Mouse (Mus musculus): Measurements from ENCODE around the gene Fgd2. TPM values are rescaled to one million over a fixed set of nuclear protein-coding genes. Genes with fewer than 3 reads are reported as not detected.

The Fgd2 gene
- total RNA-seq, 2 experiments from 2014 or later, result 22.0 to 28.5 TPM

- no peak for ATAC-seq (replicated peaks; ENCODE audit: poor library complexity)
Measured at GRCm38 (mm10) chr17:29421319-29421718, 60.6 kb downstream of the Fgd2 start.

- ATAC-seq (replicated peaks; ENCODE audit: poor library complexity), result no peak
Measured at GRCm38 (mm10) chr17:29422337-29422736, 61.6 kb downstream of the Fgd2 start.

- ATAC-seq (replicated peaks; ENCODE audit: poor library complexity), result no peak
Measured at GRCm38 (mm10) chr17:29422912-29423504, 62.3 kb downstream of the Fgd2 start.

GRCm38 (mm10) chr17:29423991-29424390 lies 63.3 kb downstream of the Fgd2 start:
- no peak for ATAC-seq (replicated peaks; ENCODE audit: poor library complexity)

GRCm38 (mm10) chr17:29425345-29425744 lies 64.6 kb downstream of the Fgd2 start:
- no peak for ATAC-seq (replicated peaks; ENCODE audit: poor library complexity)

- ATAC-seq (replicated peaks; ENCODE audit: poor library complexity), result no peak
Measured at GRCm38 (mm10) chr17:29428213-29428612, 67.5 kb downstream of the Fgd2 start.

GRCm38 (mm10) chr17:29428826-29429225 lies 68.1 kb downstream of the Fgd2 start:
- no peak for ATAC-seq (replicated peaks; ENCODE audit: poor library complexity)

Other genes starting within 250 kb of the Fgd2 start
- gene Rab44, start 246.8 kb upstream of the Fgd2 start, total RNA-seq (2015), result 188 and 202 TPM in 2 replicates
- 286 and 295 TPM in 2 replicates for gene Rab44, start 246.8 kb upstream of the Fgd2 start, total RNA-seq (2017)
- gene Cpne5, start 122.7 kb upstream of the Fgd2 start, total RNA-seq (2015), result 0.64 and 0.90 TPM in 2 replicates
- 0.96 and 3.5 TPM in 2 replicates for gene Cpne5, start 122.7 kb upstream of the Fgd2 start, total RNA-seq (2017)
- gene Ppil1, start 96.7 kb upstream of the Fgd2 start, total RNA-seq (2015), result 67.3 and 73.9 TPM in 2 replicates
- gene Ppil1, start 96.7 kb upstream of the Fgd2 start, total RNA-seq (2017), result 82.0 and 103 TPM in 2 replicates
- 85.3 and 97.7 TPM in 2 replicates for gene BC004004, start 92.1 kb upstream of the Fgd2 start, total RNA-seq (2015)
- gene BC004004, start 92.1 kb upstream of the Fgd2 start, total RNA-seq (2017), result 84.9 and 99.2 TPM in 2 replicates
- gene Pi16, start 43.2 kb upstream of the Fgd2 start, total RNA-seq (2015), result 3.5 and 4.8 TPM in 2 replicates
- gene Pi16, start 43.2 kb upstream of the Fgd2 start, total RNA-seq (2017), result 5.8 and 8.5 TPM in 2 replicates
- 85.3 and 89.2 TPM in 2 replicates for gene Mtch1, start 13.0 kb upstream of the Fgd2 start, total RNA-seq (2015)
- gene Mtch1, start 13.0 kb upstream of the Fgd2 start, total RNA-seq (2017), result 54.9 and 61.7 TPM in 2 replicates
- gene Pim1, start 129.8 kb downstream of the Fgd2 start, total RNA-seq (2015), result 41.2 and 52.7 TPM in 2 replicates
- gene Pim1, start 129.8 kb downstream of the Fgd2 start, total RNA-seq (2017), result 91.2 and 94.5 TPM in 2 replicates
- gene Gm17657, start 188.7 kb downstream of the Fgd2 start, total RNA-seq (2015), result 0.17 TPM in 1 of 2 replicates, not detected in the other
- not detected in 2 replicates for gene Gm17657, start 188.7 kb downstream of the Fgd2 start, total RNA-seq (2017)
- 21.7 and 24.8 TPM in 2 replicates for gene Tbc1d22b, start 188.9 kb downstream of the Fgd2 start, total RNA-seq (2015)
- 9.3 and 11.3 TPM in 2 replicates for gene Tbc1d22b, start 188.9 kb downstream of the Fgd2 start, total RNA-seq (2017)
- gene Tmem217, start 191.5 kb downstream of the Fgd2 start, total RNA-seq (2015), result not detected in 2 replicates
- 0.10 TPM in 1 of 2 replicates, not detected in the other for gene Tmem217, start 191.5 kb downstream of the Fgd2 start, total RNA-seq (2017)